Mouse (Mus musculus): Measurements from ENCODE around the gene Ppp1r12b. TPM values are rescaled to one million over a fixed set of nuclear protein-coding genes. Genes with fewer than 3 reads are reported as not detected.
A peak's percentile ranks its signal among the peaks of the same experiment; 100 is the strongest.

Gene Ppp1r12b
- polyA plus RNA-seq, 1 experiment from 2014 or later: 9.4 TPM

GRCm38 (mm10) chr1:134815748-134816147 lies 140.0 kb downstream of the Ppp1r12b start:
- H3K9ac ChIP-seq (ENCODE audit: low read length): no peak overlapping the region
- H3K36me3 ChIP-seq (ENCODE audit: control insufficient read depth, insufficient read depth, low read length): no peaks in the 10 kb centered on the region
- H3K4me2 ChIP-seq (ENCODE audit: low read length): no peak overlapping the region
- H3K9me3 ChIP-seq (replicated peaks; ENCODE audit: control insufficient read depth, low read length): no peaks in the 10 kb centered on the region
- H3K4me3 ChIP-seq (ENCODE audit: low read depth, low read length): no peak overlapping the region
- ATAC-seq (no peak), DNase-seq (ENCODE audit: low spot score) (no peak)
- no peak overlapping the region for H3K27ac ChIP-seq (ENCODE audit: low read depth, low read length)
- 80% methylated on average over 3 of the region's 3 CpGs for WGBS
- H3K27me3 ChIP-seq (replicated peaks; ENCODE audit: control insufficient read depth, insufficient read depth, low read length): no peaks in the 10 kb centered on the region
- H3K4me1 ChIP-seq (ENCODE audit: control insufficient read depth, insufficient read depth, low read length): peaks cover 5% of the 10 kb centered on the region

GRCm38 (mm10) chr1:134805471-134805870 lies 150.3 kb downstream of the Ppp1r12b start:
- Histone ChIP-seq H3K9ac (ENCODE audit: low read length) (no peak overlapping the region), H3K27me3 (replicated peaks; ENCODE audit: control insufficient read depth, insufficient read depth, low read length) (no peaks in the 10 kb centered on the region), H3K9me3 (replicated peaks; ENCODE audit: control insufficient read depth, low read length) (no peaks in the 10 kb centered on the region), H3K4me3 (ENCODE audit: low read depth, low read length) (no peak overlapping the region), H3K27ac (ENCODE audit: low read depth, low read length) (peak overlapping the region; percentile 1; the same call in 1 of the 2 replicates), H3K4me1 (ENCODE audit: control insufficient read depth, insufficient read depth, low read length) (peaks cover 24% of the 10 kb centered on the region), H3K4me2 (ENCODE audit: low read length) (no peak overlapping the region), H3K36me3 (ENCODE audit: control insufficient read depth, insufficient read depth, low read length) (0 out of 2 replicates have a peak, but pooled peaks cover 2% of the 10 kb centered on the region)
- ATAC-seq (peak; percentile 79), DNase-seq (ENCODE audit: low spot score) (peak; percentile 75)
- WGBS: 28% methylated on average over 9 of the region's 9 CpGs

- Histone ChIP-seq H3K27me3 (replicated peaks; ENCODE audit: control insufficient read depth, insufficient read depth, low read length) (no peaks in the 10 kb centered on the region), H3K36me3 (ENCODE audit: control insufficient read depth, insufficient read depth, low read length) (no peaks in the 10 kb centered on the region), H3K9ac (ENCODE audit: low read length) (no peak overlapping the region), H3K27ac (ENCODE audit: low read depth, low read length) (no peak overlapping the region; the same call in 1 of the 2 replicates), H3K9me3 (replicated peaks; ENCODE audit: control insufficient read depth, low read length) (no peaks in the 10 kb centered on the region), H3K4me1 (ENCODE audit: control insufficient read depth, insufficient read depth, low read length) (peaks cover 24% of the 10 kb centered on the region), H3K4me2 (ENCODE audit: low read length) (no peak overlapping the region), H3K4me3 (ENCODE audit: low read depth, low read length) (no peak overlapping the region)
- 27% methylated on average over 5 of the region's 5 CpGs for WGBS
- ATAC-seq: 0 out of 2 replicates have a peak, but pooled peaks have one; percentile 42
- peak; percentile 50 for DNase-seq (ENCODE audit: low spot score)
Observed at GRCm38 (mm10) chr1:134804373-134804772, 151.4 kb downstream of the Ppp1r12b start.

GRCm38 (mm10) chr1:134803286-134804117 lies 152.2 kb downstream of the Ppp1r12b start:
- no peak for ATAC-seq
- no peak overlapping the region for H3K9ac ChIP-seq (ENCODE audit: low read length)
- WGBS: 59% methylated on average over 16 of the region's 16 CpGs

GRCm38 (mm10) chr1:134801758-134802157 lies 154.0 kb downstream of the Ppp1r12b start:
- no peak overlapping the region for H3K4me3 ChIP-seq (ENCODE audit: low read depth, low read length)
- ATAC-seq (no peak), DNase-seq (ENCODE audit: low spot score) (no peak)
- H3K36me3 ChIP-seq (ENCODE audit: control insufficient read depth, insufficient read depth, low read length): peaks cover 2% of the 10 kb centered on the region; the same call in 1 of the 2 replicates
- H3K27ac ChIP-seq (ENCODE audit: low read depth, low read length): no peak overlapping the region
- H3K4me2 ChIP-seq (ENCODE audit: low read length): no peak overlapping the region
- H3K9ac ChIP-seq (ENCODE audit: low read length): no peak overlapping the region
- 95% methylated on average over 7 of the region's 7 CpGs for WGBS
- H3K27me3 ChIP-seq (replicated peaks; ENCODE audit: control insufficient read depth, insufficient read depth, low read length): no peaks in the 10 kb centered on the region
- H3K4me1 ChIP-seq (ENCODE audit: control insufficient read depth, insufficient read depth, low read length): peaks cover 24% of the 10 kb centered on the region
- H3K9me3 ChIP-seq (replicated peaks; ENCODE audit: control insufficient read depth, low read length): no peaks in the 10 kb centered on the region

More at GRCm38 (mm10) chr1:134803286-134804117, 152.2 kb downstream of the Ppp1r12b start:
- Histone ChIP-seq H3K4me2 (ENCODE audit: low read length) (no peak overlapping the region), H3K9me3 (replicated peaks; ENCODE audit: control insufficient read depth, low read length) (no peaks in the 10 kb centered on the region), H3K27ac (ENCODE audit: low read depth, low read length) (no peak overlapping the region; the same call in 1 of the 2 replicates), H3K27me3 (replicated peaks; ENCODE audit: control insufficient read depth, insufficient read depth, low read length) (no peaks in the 10 kb centered on the region), H3K4me3 (ENCODE audit: low read depth, low read length) (no peak overlapping the region), H3K36me3 (ENCODE audit: control insufficient read depth, insufficient read depth, low read length) (peaks cover under 1% of the 10 kb centered on the region; the same call in 1 of the 2 replicates), H3K4me1 (ENCODE audit: control insufficient read depth, insufficient read depth, low read length) (peaks cover 24% of the 10 kb centered on the region)
- peak; percentile 54 for DNase-seq (ENCODE audit: low spot score)

- Histone ChIP-seq H3K4me1 (ENCODE audit: control insufficient read depth, insufficient read depth, low read length) (no peaks in the 10 kb centered on the region), H3K9ac (ENCODE audit: low read length) (no peak overlapping the region), H3K9me3 (replicated peaks; ENCODE audit: control insufficient read depth, low read length) (no peaks in the 10 kb centered on the region), H3K27ac (ENCODE audit: low read depth, low read length) (0 out of 2 replicates have a peak overlapping the region, but pooled peaks have one; percentile 52), H3K4me3 (ENCODE audit: low read depth, low read length) (no peak overlapping the region), H3K36me3 (ENCODE audit: control insufficient read depth, insufficient read depth, low read length) (peaks cover 2% of the 10 kb centered on the region; the same call in 1 of the 2 replicates), H3K4me2 (ENCODE audit: low read length) (no peak overlapping the region), H3K27me3 (replicated peaks; ENCODE audit: control insufficient read depth, insufficient read depth, low read length) (no peaks in the 10 kb centered on the region)
- 67% methylated on average over 3 of the region's 3 CpGs for WGBS
- peak; percentile 32 for DNase-seq (ENCODE audit: low spot score)
- ATAC-seq: no peak
Observed at GRCm38 (mm10) chr1:134796536-134796935, 159.2 kb downstream of the Ppp1r12b start.

- WGBS: 100% methylated on average over 1 of the region's 1 CpGs
- Histone ChIP-seq H3K4me1 (ENCODE audit: control insufficient read depth, insufficient read depth, low read length) (no peaks in the 10 kb centered on the region), H3K4me3 (ENCODE audit: low read depth, low read length) (no peak overlapping the region), H3K9ac (ENCODE audit: low read length) (no peak overlapping the region), H3K27me3 (replicated peaks; ENCODE audit: control insufficient read depth, insufficient read depth, low read length) (no peaks in the 10 kb centered on the region), H3K4me2 (ENCODE audit: low read length) (no peak overlapping the region), H3K27ac (ENCODE audit: low read depth, low read length) (peak overlapping the region; percentile 35; the same call in 1 of the 2 replicates), H3K9me3 (replicated peaks; ENCODE audit: control insufficient read depth, low read length) (no peaks in the 10 kb centered on the region), H3K36me3 (ENCODE audit: control insufficient read depth, insufficient read depth, low read length) (peaks cover 2% of the 10 kb centered on the region; the same call in 1 of the 2 replicates)
- no peak for ATAC-seq
- DNase-seq (ENCODE audit: low spot score): peak; percentile 15
Observed at GRCm38 (mm10) chr1:134796076-134796475, 159.7 kb downstream of the Ppp1r12b start.

- H3K4me1 ChIP-seq (ENCODE audit: control insufficient read depth, insufficient read depth, low read length): no peaks in the 10 kb centered on the region
- H3K36me3 ChIP-seq (ENCODE audit: control insufficient read depth, insufficient read depth, low read length): no peaks in the 10 kb centered on the region
- no peak overlapping the region for H3K4me2 ChIP-seq (ENCODE audit: low read length)
- no peaks in the 10 kb centered on the region for H3K9me3 ChIP-seq (replicated peaks; ENCODE audit: control insufficient read depth, low read length)
- no peak for DNase-seq (ENCODE audit: low spot score)
- H3K27ac ChIP-seq (ENCODE audit: low read depth, low read length): no peak overlapping the region
- H3K27me3 ChIP-seq (replicated peaks; ENCODE audit: control insufficient read depth, insufficient read depth, low read length): no peaks in the 10 kb centered on the region
- no peak for ATAC-seq
- no peak overlapping the region for H3K9ac ChIP-seq (ENCODE audit: low read length)
- H3K4me3 ChIP-seq (ENCODE audit: low read depth, low read length): no peak overlapping the region
Observed at GRCm38 (mm10) chr1:134791456-134791855, 164.3 kb downstream of the Ppp1r12b start.
